Mouse (Mus musculus) hindbrain, embryonic 12.5 days (tissue): ENCODE data around the gene Arfgef2. TPM values are rescaled to one million over a fixed set of nuclear protein-coding genes. Genes with fewer than 3 reads are reported as not detected.

ENCODE experiments used
- ATAC-seq: fragments of 200-750 bp; cut with Nextera tagmentation; 2 replicates; pipeline ENCODE4 v1.8.0; 2017; ENCODE audit warnings: moderate TSS enrichment; ENCODE audit not compliant: low FRiP score
- H3K27ac ChIP-seq: fragments of 300-500 bp; sonication (generic); 2 replicates; pipeline ENCODE4 v1.5.1; 2016; ENCODE audit warnings: mild to moderate bottlenecking
- H3K27me3 ChIP-seq: fragments of 300-500 bp; sonication (generic); 2 replicates; pipeline ENCODE4 v1.6.1; 2016; ENCODE audit warnings: mild to moderate bottlenecking
- H3K36me3 ChIP-seq: fragments of 300-500 bp; sonication (generic); 2 replicates; pipeline ENCODE4 v1.6.1; 2016; ENCODE audit warnings: mild to moderate bottlenecking
- H3K4me1 ChIP-seq: fragments of 300-500 bp; sonication (generic); 2 replicates; pipeline ENCODE4 v1.6.1; 2016
- H3K4me2 ChIP-seq: fragments of 300-500 bp; sonication (generic); replicated peaks from 2 replicates; pipeline ENCODE4 v1.6.1; 2016; ENCODE audit warnings: mild to moderate bottlenecking
- H3K4me3 ChIP-seq: fragments of 300-500 bp; sonication (generic); 2 replicates; pipeline ENCODE4 v1.5.1; 2016; ENCODE audit warnings: mild to moderate bottlenecking
- H3K9ac ChIP-seq: fragments of 300-500 bp; sonication (generic); 2 replicates; pipeline ENCODE4 v1.6.1; 2016; ENCODE audit warnings: mild to moderate bottlenecking, moderate library complexity
- H3K9me3 ChIP-seq: fragments of 300-500 bp; sonication (generic); replicated peaks from 2 replicates; pipeline ENCODE4 v1.6.1; 2016; ENCODE audit warnings: mild to moderate bottlenecking
- WGBS: fragments of 180-500 bp; shearing (Covaris S2); methylation state at CpG from one replicate; pipeline ENCODE4 v1.1.7; 2016; 5-methylcytosine and 5-hydroxymethylcytosine counted together
- polyA plus RNA-seq: library from polyadenylated mRNA; unstranded; fragments of >200 nt; fragmentation: Nextera tagmentation; extraction: Ambion mirVana; gene quantifications from 2 replicates; pipeline ENCODE4 v1.2.1, GENCODE M21; 2016

The Arfgef2 gene
- polyA plus RNA-seq, 1 experiment from 2014 or later, result 6.4 TPM

- Histone ChIP-seq H3K27ac (no peak overlapping the region), H3K36me3 (peaks cover 84% of the 10 kb centered on the region), H3K4me1 (no peaks in the 10 kb centered on the region), H3K4me2 (no peak overlapping the region), H3K9me3 (no peaks in the 10 kb centered on the region), H3K27me3 (no peaks in the 10 kb centered on the region), H3K9ac (no peak overlapping the region), H3K4me3 (no peak overlapping the region)
- 96% methylated on average over 2 of the region's 2 CpGs for WGBS
- no peak for ATAC-seq
These were observed 130.8 kb downstream of the Arfgef2 start for GRCm38 (mm10) chr2:166936166-166936565.

DNA sequence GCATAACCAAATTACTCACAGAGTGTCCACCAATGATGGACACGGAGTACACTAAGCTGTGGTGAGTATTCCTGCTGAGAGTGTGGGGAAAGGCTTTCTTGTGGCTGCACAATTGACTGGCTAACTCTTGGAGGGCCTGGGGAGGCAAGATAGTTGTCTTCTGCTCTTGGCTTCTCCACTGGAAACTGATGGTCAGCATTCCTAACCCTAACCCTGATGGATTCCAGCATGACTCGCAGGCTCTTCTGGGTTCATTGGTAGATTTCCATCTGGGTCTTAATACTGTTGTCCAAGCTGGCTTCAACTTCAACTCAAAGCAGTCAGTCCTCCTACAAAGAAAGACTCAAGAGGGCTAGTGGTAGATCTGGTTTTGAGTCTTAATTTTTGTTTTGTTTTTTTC, 137.8 kb downstream of the Arfgef2 start:
- Histone ChIP-seq H3K9ac (no peak overlapping the region), H3K4me2 (no peak overlapping the region), H3K4me1 (no peaks in the 10 kb centered on the region), H3K27ac (no peak overlapping the region), H3K4me3 (no peak overlapping the region), H3K9me3 (no peaks in the 10 kb centered on the region), H3K36me3 (peaks cover 87% of the 10 kb centered on the region), H3K27me3 (no peaks in the 10 kb centered on the region)
- WGBS, result 83% methylated on average over 2 of the region's 2 CpGs
- ATAC-seq, result no peak

DNA sequence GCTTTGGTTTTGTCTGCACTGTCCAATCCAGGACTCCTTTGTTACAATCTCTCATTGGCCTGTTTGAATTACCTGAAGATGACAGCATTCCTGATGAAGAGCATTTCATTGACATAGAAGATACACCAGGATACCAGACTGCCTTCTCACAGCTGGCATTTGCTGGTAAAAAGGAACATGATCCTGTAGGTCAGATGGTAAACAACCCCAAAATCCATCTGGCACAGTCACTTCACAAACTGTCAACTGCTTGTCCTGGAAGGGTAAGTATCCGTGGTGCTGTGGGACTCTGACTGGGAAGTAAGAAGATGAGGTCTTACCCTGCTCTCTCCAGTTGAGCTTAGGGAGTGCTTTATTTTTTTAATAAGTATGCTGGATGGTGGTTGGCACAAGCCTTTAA, 139.0 kb downstream of the Arfgef2 start:
- Histone ChIP-seq H3K36me3 (peaks cover 87% of the 10 kb centered on the region), H3K4me1 (no peaks in the 10 kb centered on the region), H3K4me2 (no peak overlapping the region), H3K9ac (no peak overlapping the region), H3K9me3 (no peaks in the 10 kb centered on the region), H3K4me3 (no peak overlapping the region), H3K27me3 (no peaks in the 10 kb centered on the region), H3K27ac (no peak overlapping the region)
- 83% methylated on average over 1 of the region's 1 CpGs for WGBS
- ATAC-seq, result no peak

- no peak overlapping the region for H3K27ac ChIP-seq
- 69% methylated on average over 4 of the region's 4 CpGs for WGBS
- no peak for ATAC-seq
- no peaks in the 10 kb centered on the region for H3K9me3 ChIP-seq
- no peak overlapping the region for H3K4me2 ChIP-seq
- H3K4me3 ChIP-seq, result no peak overlapping the region
- H3K36me3 ChIP-seq, result peaks cover 92% of the 10 kb centered on the region
- H3K4me1 ChIP-seq, result no peaks in the 10 kb centered on the region
- no peak overlapping the region for H3K9ac ChIP-seq
- no peaks in the 10 kb centered on the region for H3K27me3 ChIP-seq
These were observed 140.1 kb downstream of the Arfgef2 start for GRCm38 (mm10) chr2:166945456-166945855.

Other genes with a start within 250 kb of the Arfgef2 start
- 40.8 and 43.8 TPM in 2 replicates for gene Prex1, start 91.8 kb upstream of the Arfgef2 start, polyA plus RNA-seq
- gene Trp53rkb, start 13.1 kb upstream of the Arfgef2 start, polyA plus RNA-seq, result 8.9 and 10.0 TPM in 2 replicates
- 133 and 136 TPM in 2 replicates for gene Cse1l, start 100.5 kb downstream of the Arfgef2 start, polyA plus RNA-seq
- gene Stau1, start 190.7 kb downstream of the Arfgef2 start, polyA plus RNA-seq, result 115 and 130 TPM in 2 replicates
- gene Ddx27, start 209.6 kb downstream of the Arfgef2 start, polyA plus RNA-seq, result 42.0 and 50.1 TPM in 2 replicates